In the genomic region with DNA sequence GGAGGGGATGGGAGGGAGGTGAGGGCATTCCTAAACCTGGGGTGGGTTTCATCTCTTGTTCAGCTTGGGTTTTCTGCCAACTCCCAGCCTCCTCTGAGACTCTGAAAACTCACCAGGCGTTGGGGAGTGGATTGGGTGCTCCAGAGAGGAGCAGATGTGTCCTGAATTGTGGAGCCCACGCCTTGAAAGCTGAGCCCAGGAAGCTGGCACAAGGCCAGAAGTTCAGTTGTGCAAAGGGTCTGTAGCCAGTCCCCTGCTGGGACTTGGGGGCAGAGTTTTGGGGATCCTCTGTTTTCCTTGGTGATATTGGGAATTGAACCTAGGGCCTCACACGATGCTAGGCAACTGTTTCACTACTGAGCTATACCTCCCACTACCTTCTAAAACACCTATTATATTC, we compare ENCODE assay signal across 14 mouse cellular contexts. TPM values are rescaled to one million over a fixed set of nuclear protein-coding genes. Genes with fewer than 3 reads are reported as not detected.
"Had no signal": no experiment of that assay in that cellular context is flagged by ENCODE, and none has a peak within 500 bp of the region (broad histone marks: within the 10 kb centered on the region; RNA-seq: fewer than 3 reads in every experiment).

No protein-coding gene starts in this region.

- H3K4me3 ChIP-seq: intestine, embryonic 15.5 days; lung, embryonic 15.5 days; midbrain, embryonic 12.5 days; myocyte; neural tube, embryonic 15.5 days had no signal

- H3K27me3 ChIP-seq: intestine, embryonic 15.5 days; lung, embryonic 15.5 days; midbrain, embryonic 12.5 days; neural tube, embryonic 15.5 days had no signal

- H3K36me3 ChIP-seq: intestine, embryonic 15.5 days; limb, embryonic 15.5 days; lung, embryonic 15.5 days; midbrain, embryonic 12.5 days; neural tube, embryonic 15.5 days had no signal

- DNase-seq: kidney, adult 8-10 months; kidney, postnatal 36 days; layer of hippocampus, adult 9-11 months; layer of hippocampus, postnatal 36 days; right cerebral cortex, postnatal 4 days; thymus, postnatal 4 days had no signal

- H3K4me2 ChIP-seq: intestine, embryonic 15.5 days; limb, embryonic 15.5 days; lung, embryonic 15.5 days; midbrain, embryonic 12.5 days; neural tube, embryonic 15.5 days had no signal

- H3K27ac ChIP-seq: intestine, embryonic 15.5 days; limb, embryonic 15.5 days; liver, embryonic 14.5 days; lung, embryonic 15.5 days; midbrain, embryonic 12.5 days; neural tube, embryonic 15.5 days had no signal

- H3K9me3 ChIP-seq: intestine, embryonic 15.5 days; limb, embryonic 15.5 days; lung, embryonic 15.5 days; midbrain, embryonic 12.5 days; neural tube, embryonic 15.5 days had no signal

- H3K4me1 ChIP-seq: intestine, embryonic 15.5 days; lung, embryonic 15.5 days; midbrain, embryonic 12.5 days; neural tube, embryonic 15.5 days had no signal

- H3K9ac ChIP-seq: intestine, embryonic 15.5 days; limb, embryonic 15.5 days; liver, embryonic 14.5 days; lung, embryonic 15.5 days; midbrain, embryonic 12.5 days; neural tube, embryonic 15.5 days had no signal

RNA-seq across cellular contexts. Expression of gene Asprv1, which starts 2.2 kb away (rescaled TPM):
- total RNA-seq: megakaryocyte-erythroid progenitor cell, adult 5-6 weeks had no signal
